In the genomic region with DNA sequence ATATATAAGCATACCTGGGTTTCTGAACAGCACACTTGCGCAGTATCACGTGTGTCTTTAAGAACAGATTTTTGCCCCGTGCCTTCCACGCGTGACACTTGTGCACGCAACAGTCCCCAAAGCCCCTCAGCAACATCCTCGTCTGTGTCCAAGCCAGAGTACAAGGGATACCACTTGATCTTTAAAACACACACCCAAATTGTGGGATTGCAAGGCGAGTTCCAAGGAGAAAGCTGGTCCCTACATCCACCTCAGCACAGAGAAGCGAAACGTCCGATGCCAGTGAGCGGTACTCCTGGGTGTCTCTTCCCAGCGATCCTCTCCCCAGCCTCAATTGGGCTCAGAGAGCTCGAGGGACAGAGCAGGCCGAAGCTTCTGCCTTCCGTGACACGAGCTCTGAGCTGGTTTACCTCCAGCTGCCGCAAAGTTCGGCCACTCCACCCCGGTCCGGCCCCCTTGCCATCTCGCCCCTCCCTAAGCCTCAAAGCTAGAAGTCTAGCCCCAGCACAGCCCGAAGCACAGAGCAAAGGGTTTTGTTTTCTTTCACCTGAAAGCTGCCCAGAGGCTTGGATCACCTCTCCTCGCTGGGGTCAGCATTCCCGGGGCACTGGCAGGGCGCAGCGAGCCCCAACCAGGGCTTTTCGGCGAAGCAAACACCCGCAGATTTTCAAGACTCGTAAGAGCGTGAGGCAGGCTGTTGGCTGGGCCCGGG, we compare ENCODE assay signal across 10 mouse cellular contexts. TPM values are rescaled to one million over a fixed set of nuclear protein-coding genes. Genes with fewer than 3 reads are reported as not detected.
DNase-seq lines count a peak whose midpoint lies in the region; ATAC-seq and TF ChIP-seq lines count a peak whose summit lies in the region.
"Had no signal": no experiment of that assay in that cellular context is flagged by ENCODE, and none has a peak within 500 bp of the region (broad histone marks: within the 10 kb centered on the region; RNA-seq: fewer than 3 reads in every experiment).

No protein-coding gene starts in this region.

- H3K27ac ChIP-seq in midbrain, embryonic 12.5 days (replicated peaks) = 0 out of 2 replicates have a peak overlapping the region, but pooled peaks have one; percentile 16

- H3K27me3 ChIP-seq in Patski = peaks cover 60% of the 10 kb centered on the region
- peaks cover 89% of the 10 kb centered on the region for H3K27me3 ChIP-seq in midbrain, embryonic 12.5 days

- no peaks in the 10 kb centered on the region for H3K36me3 ChIP-seq in midbrain, embryonic 12.5 days

- CTCF ChIA-PET in Patski (lab: Charles Lee) = interaction anchor here (1.1 kb wide), 1 partner anchor 11 kb away, joined by 4 read pairs; no protein-coding TSS in a partner anchor

- POLR2A ChIA-PET in Patski (lab: Charles Lee) = no interaction called here

- ATAC-seq in Patski = peak; percentile 17
- no peak for ATAC-seq in midbrain, embryonic 12.5 days (ENCODE audit: low FRiP score, low read depth)
- ATAC-seq in CD4-positive, CD25-positive, alpha-beta regulatory T cell, adult 4 months = no peak
- no peak for ATAC-seq in megakaryocyte-erythroid progenitor cell, adult 5-6 weeks (replicated peaks; ENCODE audit: low FRiP score, low TSS enrichment, poor library complexity, severe bottlenecking)

- peak; percentile 14 to 27 for DNase-seq in adrenal gland, postnatal 36 days
- DNase-seq in adrenal gland, postnatal 25 days = no peak
- DNase-seq in Patski (ENCODE audit: low read depth, low spot score) = no peak
- DNase-seq in heart, postnatal 36 days = peak; percentile 17 to 26
- no peak for DNase-seq in urinary bladder, postnatal 4 days (ENCODE audit: low spot score in 2 of 2)

- no peak overlapping the region for H3K9ac ChIP-seq in midbrain, embryonic 12.5 days (replicated peaks)

- no peaks in the 10 kb centered on the region for H3K9me3 ChIP-seq in midbrain, embryonic 12.5 days

- in situ Hi-C loops in Patski (cut with MboI; ENCODE audit: low pct_unique_long_range_greater_than_20kb) = no loop called here

- WGBS in midbrain, embryonic 12.5 days = 1% methylated on average over 33 of the region's 33 CpGs

- peak overlapping the region; percentile 81 for H3K4me2 ChIP-seq in midbrain, embryonic 12.5 days (replicated peaks)

- peaks cover 37% of the 10 kb centered on the region for H3K4me1 ChIP-seq in midbrain, embryonic 12.5 days

- peak overlapping the region; percentile 48 for H3K4me3 ChIP-seq in midbrain, embryonic 12.5 days

- intact Hi-C loops in heart, postnatal 36 days (cut with DNase I) = no loop called here

- no peak for TF ChIP-seq CTCF in Patski (IDR thresholded peaks at IDR 0.05)

RNA-seq across cellular contexts. Expression of a gene that starts 0.5 kb away (rescaled TPM):
- not detected for total RNA-seq in adrenal gland, postnatal 36 days (2021)
- not detected in 2 replicates for total RNA-seq in adrenal gland, postnatal 25 days (2021)
- 2.2 TPM for polyA plus RNA-seq in Patski (2021)
- total RNA-seq in heart, postnatal 36 days (2021) = not detected
- polyA plus RNA-seq in midbrain, embryonic 12.5 days (2016; fragmentation: Nextera tagmentation; extraction: Ambion mirVana) = 2.7 and 4.1 TPM in 2 replicates
- not detected for polyA plus RNA-seq in CD4-positive, CD25-positive, alpha-beta regulatory T cell, adult 4 months (2017; shearing (Covaris generic))
- not detected in 2 replicates for total RNA-seq in megakaryocyte-erythroid progenitor cell, adult 5-6 weeks (2014; fragmentation: Nextera tagmentation)
- not detected in 2 replicates for total RNA-seq in megakaryocyte-erythroid progenitor cell, adult 5-6 weeks (2017)
- total RNA-seq: common myeloid progenitor, adult 5-6 weeks; neutrophil, adult 5-6 weeks had no signal

RNA-seq across cellular contexts. Expression of a gene that starts 31.6 kb away (rescaled TPM):
- total RNA-seq in adrenal gland, postnatal 36 days (2021) = 10 to 100 TPM; 18.3 to 24.9 TPM
- total RNA-seq in adrenal gland, postnatal 25 days (2021) = 25.5 and 29.5 TPM in 2 replicates
- 39.9 TPM for polyA plus RNA-seq in Patski (2021)
- total RNA-seq in heart, postnatal 36 days (2021) = 1 to 10 TPM; 5.1 to 6.7 TPM
- 84.9 and 88.0 TPM in 2 replicates for polyA plus RNA-seq in midbrain, embryonic 12.5 days (2016; fragmentation: Nextera tagmentation; extraction: Ambion mirVana)
- 10 to 100 TPM; 48.3 to 57.8 TPM for polyA plus RNA-seq in CD4-positive, CD25-positive, alpha-beta regulatory T cell, adult 4 months (2017; shearing (Covaris generic))
- 27.4 and 46.4 TPM in 2 replicates for total RNA-seq in megakaryocyte-erythroid progenitor cell, adult 5-6 weeks (2014; fragmentation: Nextera tagmentation)
- 60.5 and 144 TPM in 2 replicates for total RNA-seq in megakaryocyte-erythroid progenitor cell, adult 5-6 weeks (2017)

RNA-seq across cellular contexts. Expression of a gene that starts 51.6 kb away (rescaled TPM):
- not detected for total RNA-seq in adrenal gland, postnatal 36 days (2021)
- not detected in 2 replicates for total RNA-seq in adrenal gland, postnatal 25 days (2021)
- not detected for polyA plus RNA-seq in Patski (2021)
- total RNA-seq in heart, postnatal 36 days (2021) = not detected
- polyA plus RNA-seq in midbrain, embryonic 12.5 days (2016; fragmentation: Nextera tagmentation; extraction: Ambion mirVana) = not detected in 2 replicates
- polyA plus RNA-seq in CD4-positive, CD25-positive, alpha-beta regulatory T cell, adult 4 months (2017; shearing (Covaris generic)) = not detected
- total RNA-seq in megakaryocyte-erythroid progenitor cell, adult 5-6 weeks (2014; fragmentation: Nextera tagmentation) = not detected in 2 replicates
- not detected in 2 replicates for total RNA-seq in megakaryocyte-erythroid progenitor cell, adult 5-6 weeks (2017)
- total RNA-seq: common myeloid progenitor, adult 5-6 weeks; neutrophil, adult 5-6 weeks had no signal

Comparison
In these comparisons a context has a peak if more than half of its experiments do, and no peak if none do; other contexts are left out.
1. DNase-seq: peak in adrenal gland, postnatal 36 days (2 of 2) and heart, postnatal 36 days (2 of 2); none in adrenal gland, postnatal 25 days (single experiment), Patski (single experiment) and urinary bladder, postnatal 4 days (0 of 2).